Mouse (Mus musculus) heart, adult 2 months (tissue): ENCODE measurements around the gene Evi2. TPM values are rescaled to one million over a fixed set of nuclear protein-coding genes. Genes with fewer than 3 reads are reported as not detected.
A peak's percentile ranks its signal among the peaks of the same experiment; 100 is the strongest.

Source experiments
- DNase-seq, 2 experiments: peaks; one replicate each; pipeline ENCODE4 v3.0.0; 2021
- H3K27ac ChIP-seq: fragments of 200-600 bp; 2 replicates; pipeline ENCODE4 v1.8.1; 2022
- H3K27me3 ChIP-seq: fragments of 200-500 bp; 2 replicates; pipeline ENCODE4 v1.6.1; 2012; ENCODE audit warnings: mild to moderate bottlenecking, low read length, inconsistent platforms, mixed read lengths; ENCODE audit not compliant: control insufficient read depth, insufficient read depth
- H3K36me3 ChIP-seq: fragments of 200-500 bp; 2 replicates; pipeline ENCODE4 v1.6.1; 2012; ENCODE audit warnings: low read length, inconsistent platforms; ENCODE audit not compliant: control insufficient read depth, insufficient read depth
- H3K4me1 ChIP-seq: fragments of 200-500 bp; 2 replicates; pipeline ENCODE4 v1.6.1; 2011; ENCODE audit warnings: low read length; ENCODE audit not compliant: control insufficient read depth, insufficient read depth
- H3K4me3 ChIP-seq: fragments of 200-600 bp; 2 replicates; pipeline ENCODE4 v1.8.1; 2022
- H3K79me2 ChIP-seq: fragments of 200-500 bp; replicated peaks from 2 replicates; pipeline ENCODE4 v1.6.1; 2012; ENCODE audit warnings: mild to moderate bottlenecking, inconsistent platforms, low read length, moderate library complexity, mixed read lengths; ENCODE audit not compliant: control insufficient read depth, insufficient read depth
- H3K9ac ChIP-seq: fragments of 200-500 bp; 2 replicates; pipeline ENCODE4 v1.6.1; 2012; ENCODE audit warnings: low read depth, mild to moderate bottlenecking, control low read depth, inconsistent platforms, low read length, mixed read lengths
- CTCF ChIP-seq: fragments of 200-600 bp; IDR thresholded peaks from 2 replicates; pipeline ENCODE4 v1.8.1; 2022; ENCODE audit warnings: antibody characterized with exemption, mild to moderate bottlenecking, moderate library complexity
- EP300 ChIP-seq: fragments of 200-500 bp; IDR thresholded peaks from 2 replicates; pipeline ENCODE4 v1.6.1; 2011; ENCODE audit warnings: low read depth, low read length, control low read depth; ENCODE audit not compliant: insufficient read depth
- POLR2A ChIP-seq: fragments of 200-500 bp; IDR thresholded peaks from 2 replicates; pipeline ENCODE4 v1.6.1; 2011; ENCODE audit warnings: mild to moderate bottlenecking, low read depth, low read length, control low read depth; ENCODE audit not compliant: insufficient read depth
- WGBS: fragments of 180-500 bp; shearing (Covaris S2); methylation state at CpG from one replicate; pipeline ENCODE4 v1.1.7; 2018; 5-methylcytosine and 5-hydroxymethylcytosine counted together
- intact Hi-C: fragments of 180-260 bp; cut with DNase I; formaldehyde crosslinking; loops from one replicate; pipeline ENCODE4 v1.15.1; 2025
- polyA plus RNA-seq: library from polyadenylated mRNA; depleted of rRNA; stranded (reverse); fragments of >200 nt; gene quantifications from 2 replicates; pipeline ENCODE4 v1.2.3, GENCODE M21; 2012
- total RNA-seq, 2 experiments: library from RNA; stranded (reverse); gene quantifications; 2 replicates each; pipeline ENCODE4 v1.2.3; 2021

Evi2 gene
- total and polyA plus RNA-seq, 3 experiments: 0.14 to 0.29 (median 0.16) TPM

DNA sequence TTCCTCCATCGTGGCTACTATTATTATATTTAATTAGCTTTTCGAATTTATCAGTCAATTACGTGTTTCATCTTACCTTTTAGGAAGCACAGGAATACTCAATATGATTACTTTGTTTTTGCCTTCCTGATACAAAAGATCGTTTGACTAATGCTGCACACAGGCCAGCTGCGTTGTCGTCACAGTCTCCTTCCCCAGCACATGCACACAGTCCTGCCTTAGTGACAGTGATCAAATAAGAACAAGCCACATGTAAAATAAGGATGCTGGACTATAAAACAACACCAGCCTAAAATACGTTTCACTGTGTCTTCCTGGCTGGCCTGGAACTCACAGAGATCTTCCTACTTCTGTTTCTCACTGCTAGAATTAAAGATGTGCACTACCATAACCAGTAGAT is 25.9 kb downstream of the Evi2 start:
- Histone ChIP-seq H3K9ac (no peak overlapping the region), H3K27ac (no peak overlapping the region), H3K27me3 (no peaks in the 10 kb centered on the region), H3K79me2 (no peaks in the 10 kb centered on the region), H3K4me1 (no peaks in the 10 kb centered on the region), H3K4me3 (no peak overlapping the region), H3K36me3 (no peaks in the 10 kb centered on the region)
- WGBS: 92% methylated on average over 7 of the region's 7 CpGs
- DNase-seq: no peak
- TF ChIP-seq EP300: no peak
- TF ChIP-seq POLR2A: no peak
- no peak for TF ChIP-seq CTCF
- intact Hi-C loops: no loop called here

DNA sequence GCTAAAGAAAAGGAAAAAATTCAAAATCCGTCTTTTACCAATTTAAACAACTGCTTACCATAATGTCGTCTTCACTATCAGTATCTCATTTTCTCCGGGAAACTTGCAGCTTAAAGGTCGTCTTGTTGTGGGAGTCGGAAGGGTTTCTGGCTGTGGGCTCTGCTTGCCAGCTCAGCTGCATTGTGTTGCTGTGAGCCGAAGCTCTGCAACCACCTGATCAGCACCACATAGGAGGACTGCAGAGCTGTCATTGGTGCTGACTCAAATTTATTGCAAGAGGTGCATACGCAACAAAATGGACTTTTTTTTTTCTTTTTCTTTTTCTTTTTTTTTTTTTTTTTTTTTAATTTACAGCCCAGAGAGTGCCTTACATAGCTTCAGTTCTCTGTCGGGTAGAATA is 26.5 kb downstream of the Evi2 start, which contains the start of gene Omg:
Omg (minus strand) TSS at position 240 of the 400 bp plus-strand sequence.
- WGBS: 63% methylated on average over 8 of the region's 8 CpGs
- intact Hi-C loops: no loop called here
- H3K79me2 ChIP-seq: no peaks in the 10 kb centered on the region

DNA sequence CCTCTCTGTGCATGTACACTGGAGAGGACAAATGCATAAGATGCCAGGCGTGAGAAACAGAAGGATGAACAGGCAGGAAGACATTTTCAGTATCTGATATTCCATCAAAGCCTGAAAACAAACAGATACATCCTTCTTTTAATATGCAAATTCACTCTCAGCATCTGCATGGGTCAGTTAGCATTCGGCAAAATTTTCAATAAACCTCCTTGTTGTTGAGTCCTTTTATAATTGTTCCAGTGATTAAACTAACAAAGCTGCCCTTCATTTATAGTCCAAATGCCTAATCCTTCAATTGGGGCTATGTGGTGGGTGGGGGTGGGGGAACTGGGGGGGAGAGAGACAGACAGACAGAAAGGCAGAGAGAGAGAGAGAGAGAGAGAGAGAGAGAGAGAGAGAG is 27.5 kb downstream of the Evi2 start:
- Histone ChIP-seq H3K4me3 (no peak overlapping the region), H3K79me2 (no peaks in the 10 kb centered on the region), H3K36me3 (no peaks in the 10 kb centered on the region), H3K4me1 (no peaks in the 10 kb centered on the region), H3K9ac (no peak overlapping the region), H3K27me3 (no peaks in the 10 kb centered on the region), H3K27ac (no peak overlapping the region)
- 84% methylated on average over 2 of the region's 2 CpGs for WGBS
- intact Hi-C loops: no loop called here
- DNase-seq: no peak
- TF ChIP-seq EP300 (no peak), POLR2A (no peak), CTCF (no peak)

More for the DNA sequence above, 26.5 kb downstream of the Evi2 start, which contains the start of gene Omg:
- Histone ChIP-seq H3K27me3 (no peaks in the 10 kb centered on the region), H3K9ac (no peak within 1 kb of the TSS), H3K4me3 (no peak within 1 kb of the TSS), H3K4me1 (no peaks in the 10 kb centered on the region), H3K27ac (no peak within 1 kb of the TSS), H3K36me3 (no peaks in the 10 kb centered on the region)
- DNase-seq: no peak
- TF ChIP-seq POLR2A: no peak
- TF ChIP-seq CTCF: no peak
- TF ChIP-seq EP300: no peak

DNA sequence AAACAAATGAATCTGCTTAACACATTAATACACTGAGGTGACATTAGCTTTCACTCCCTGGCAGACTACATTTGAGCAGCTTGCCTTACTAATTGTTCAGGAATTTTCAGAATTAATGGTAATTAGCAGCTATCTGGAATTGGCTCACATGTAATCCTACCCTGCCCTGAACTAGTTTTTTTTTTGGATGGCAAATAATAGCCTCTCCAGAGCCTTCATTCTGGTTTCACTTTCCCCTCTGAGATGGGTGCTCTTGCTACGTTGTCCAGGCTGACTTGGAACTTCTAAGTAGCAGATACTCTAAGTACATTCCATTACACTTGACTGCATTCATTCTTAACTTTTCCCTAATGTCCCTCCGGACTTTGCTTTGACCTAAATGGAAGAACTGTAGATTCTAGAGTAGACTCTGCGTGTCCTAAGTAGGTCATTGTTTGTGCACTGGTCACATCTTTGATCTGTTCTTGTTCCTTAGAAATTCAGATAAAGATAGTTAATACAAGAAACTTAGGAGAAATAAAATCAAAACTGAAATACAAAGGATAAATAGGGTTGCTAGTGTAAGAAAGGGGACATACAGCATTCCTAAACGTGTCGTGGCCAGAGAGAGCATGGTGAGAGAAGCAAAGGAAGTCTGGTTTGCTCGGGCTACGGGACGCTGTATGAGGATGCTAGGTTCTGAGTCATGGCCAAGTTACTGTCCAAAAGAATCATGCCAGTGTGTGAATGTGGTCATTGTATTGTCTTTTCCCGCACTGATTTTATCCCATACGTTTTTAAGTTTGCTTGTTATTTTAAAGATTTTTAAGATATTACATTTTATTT is 35.2 kb downstream of the Evi2 start:
- peaks cover 2% of the 10 kb centered on the region for H3K4me1 ChIP-seq
- H3K36me3 ChIP-seq: peaks cover 3% of the 10 kb centered on the region
- H3K27me3 ChIP-seq: no peaks in the 10 kb centered on the region
- no peak for DNase-seq
- TF ChIP-seq EP300 (no peak), POLR2A (no peak), CTCF (no peak)
- H3K9ac ChIP-seq: no peak overlapping the region
- peak overlapping the region; percentile 15 for H3K4me3 ChIP-seq
- H3K79me2 ChIP-seq: no peaks in the 10 kb centered on the region
- WGBS: 36% methylated on average over 10 of the region's 10 CpGs
- H3K27ac ChIP-seq: peak overlapping the region; percentile 29
- intact Hi-C loops: no loop called here

DNA sequence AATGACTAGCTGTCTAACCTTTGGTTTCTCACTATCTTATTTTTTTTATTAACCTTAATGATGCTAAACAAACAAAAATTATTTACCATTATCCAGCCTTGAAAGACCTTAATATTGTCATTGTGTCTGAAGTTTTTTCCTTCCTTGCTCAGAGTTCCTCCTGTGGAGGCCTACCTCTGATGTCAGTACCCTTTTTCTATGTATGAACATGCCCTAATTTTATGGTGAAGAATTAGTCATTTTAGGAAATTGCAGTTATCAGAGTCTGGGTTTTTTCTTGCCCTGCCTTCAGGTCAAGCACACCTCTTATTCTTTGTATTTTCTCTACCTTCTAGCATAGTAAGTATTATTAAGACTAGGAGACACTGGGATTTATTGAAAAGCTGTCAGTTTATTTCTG is 45.7 kb downstream of the Evi2 start:
- Histone ChIP-seq H3K27me3 (no peaks in the 10 kb centered on the region), H3K4me1 (no peaks in the 10 kb centered on the region), H3K79me2 (no peaks in the 10 kb centered on the region), H3K27ac (no peak overlapping the region), H3K36me3 (no peaks in the 10 kb centered on the region), H3K9ac (no peak overlapping the region), H3K4me3 (no peak overlapping the region)
- intact Hi-C loops: no loop called here
- TF ChIP-seq CTCF (no peak), POLR2A (no peak)
- no peak for DNase-seq

DNA sequence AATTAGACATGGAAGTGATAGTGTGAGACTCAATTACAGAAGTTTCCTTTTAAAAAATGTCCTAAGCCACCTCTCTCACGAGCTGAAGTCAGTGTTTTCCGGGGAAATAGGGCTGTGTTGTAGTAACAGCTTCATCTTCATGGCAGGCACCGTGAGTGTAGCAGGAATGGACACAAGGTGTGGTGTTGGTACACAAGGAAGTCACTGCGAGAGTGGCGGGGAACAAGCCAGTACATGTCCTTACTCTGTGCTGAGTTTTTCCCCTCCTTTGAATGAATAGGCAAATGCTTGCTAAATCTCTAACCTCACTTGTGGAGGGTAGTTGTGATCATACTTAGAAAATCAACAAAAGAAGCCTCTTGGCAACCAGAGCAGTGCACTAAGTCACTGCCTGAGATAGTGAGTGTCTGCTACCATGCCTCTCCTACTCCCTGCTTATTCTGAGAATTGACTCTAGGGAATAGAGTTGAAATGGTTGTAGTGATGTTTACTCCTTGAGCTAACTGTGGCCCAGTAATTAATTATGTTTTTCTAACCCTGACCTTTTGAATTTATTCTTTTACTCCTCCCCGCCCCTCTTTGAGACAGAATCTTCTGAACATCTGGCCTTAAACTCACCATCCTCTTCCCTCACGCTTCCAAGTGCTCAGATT is 46.4 kb downstream of the Evi2 start:
- H3K36me3 ChIP-seq: no peaks in the 10 kb centered on the region
- no peak overlapping the region for H3K9ac ChIP-seq
- TF ChIP-seq CTCF: no peak
- TF ChIP-seq POLR2A: no peak
- no peak for TF ChIP-seq EP300
- no peak overlapping the region for H3K27ac ChIP-seq
- H3K27me3 ChIP-seq: no peaks in the 10 kb centered on the region
- H3K4me3 ChIP-seq: no peak overlapping the region
- H3K4me1 ChIP-seq: no peaks in the 10 kb centered on the region
- WGBS: 91% methylated on average over 7 of the region's 7 CpGs
- no peak for DNase-seq
- H3K79me2 ChIP-seq: no peaks in the 10 kb centered on the region
- intact Hi-C loops: no loop called here
